Mouse (Mus musculus) neutrophil, adult 65 days (primary cell): Measurements from ENCODE around the gene Gabrg2. TPM values are rescaled to one million over a fixed set of nuclear protein-coding genes. Genes with fewer than 3 reads are reported as not detected.

Source experiments
- total RNA-seq: library from RNA; stranded (reverse); gene quantifications from 2 replicates; pipeline ENCODE4 v1.2.4, GENCODE M21; 2023

The Gabrg2 gene
- not detected in 2 replicates for total RNA-seq

DNA sequence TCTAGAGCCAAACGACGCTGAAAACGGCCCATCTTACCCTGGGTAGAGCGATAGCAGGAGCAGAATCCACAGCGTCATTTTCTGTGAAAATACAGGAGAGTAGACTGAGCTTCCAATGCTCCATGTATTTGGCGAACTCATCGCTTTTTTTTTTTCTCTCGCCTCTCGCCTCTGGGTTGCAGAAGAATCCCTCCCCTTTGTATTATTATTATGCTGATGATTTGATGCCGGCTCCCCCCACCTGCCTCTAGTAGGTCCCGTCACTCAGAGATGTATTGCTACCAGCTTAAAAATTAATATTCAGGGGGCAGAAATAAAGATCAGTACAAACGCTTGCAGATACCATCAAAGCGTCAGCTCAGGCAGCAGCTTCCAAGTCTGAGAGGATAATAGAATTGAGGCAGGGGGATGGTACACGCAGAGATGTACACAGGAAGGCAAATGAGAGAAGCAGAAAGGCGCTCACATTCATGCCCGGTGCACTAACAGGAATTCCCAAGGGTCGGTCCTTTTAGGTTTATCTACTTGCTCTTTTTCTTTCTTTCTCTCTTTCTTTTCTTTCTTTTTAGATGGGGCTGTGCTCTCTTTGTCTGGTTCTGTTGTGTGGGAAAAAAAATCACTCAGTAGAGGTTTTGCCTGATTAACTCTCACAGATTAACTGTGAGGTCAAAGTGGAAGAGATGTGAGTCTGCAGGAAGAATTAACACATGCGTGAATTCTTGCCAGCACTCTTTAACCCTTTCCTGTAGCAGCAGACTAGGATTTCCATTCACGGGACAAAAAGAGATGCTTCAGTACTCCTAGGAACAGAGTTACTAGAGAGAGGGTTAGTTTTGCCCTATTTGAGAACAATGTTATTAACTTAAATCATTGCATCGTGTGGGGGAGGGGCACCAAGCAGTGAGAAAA is at the start of gene Gabrg2:
Gabrg2 (minus strand) TSS at position 668 of the 909 bp plus-strand sequence.

Other genes with a start within 250 kb of the Gabrg2 start
- gene Gabra1, start 182.1 kb upstream of the Gabrg2 start, total RNA-seq, result not detected in 2 replicates